Mouse (Mus musculus) liver, embryonic 13.5 days (tissue): Measurements from ENCODE around the gene Rabgap1. TPM values are rescaled to one million over a fixed set of nuclear protein-coding genes. Genes with fewer than 3 reads are reported as not detected.
A peak's percentile ranks its signal among the peaks of the same experiment; 100 is the strongest.

Source experiments
- ATAC-seq: fragments of 200-750 bp; cut with Nextera tagmentation; 2 replicates; pipeline ENCODE4 v1.8.0; 2017; ENCODE audit warnings: low read depth, mild to moderate bottlenecking, moderate number of reproducible peaks, moderate library complexity
- DNase-seq: peaks from one replicate; pipeline ENCODE4 v3.0.0; 2022
- H3K27ac ChIP-seq: fragments of 300-500 bp; sonication (generic); 2 replicates; pipeline ENCODE4 v1.5.1; 2015; ENCODE audit warnings: moderate library complexity, mild to moderate bottlenecking, inconsistent platforms
- H3K27me3 ChIP-seq: fragments of 300-500 bp; sonication (generic); 2 replicates; pipeline ENCODE4 v1.6.1; 2015; ENCODE audit warnings: mild to moderate bottlenecking, inconsistent platforms
- H3K36me3 ChIP-seq: fragments of 300-500 bp; sonication (generic); 2 replicates; pipeline ENCODE4 v1.6.1; 2015; ENCODE audit warnings: mild to moderate bottlenecking, inconsistent platforms
- H3K4me1 ChIP-seq: fragments of 300-500 bp; sonication (generic); replicated peaks from 2 replicates; pipeline ENCODE4 v1.6.1; 2015; ENCODE audit warnings: inconsistent platforms
- H3K4me2 ChIP-seq: fragments of 300-500 bp; sonication (generic); 2 replicates; pipeline ENCODE4 v1.6.1; 2015; ENCODE audit warnings: inconsistent platforms, mild to moderate bottlenecking, moderate library complexity
- H3K4me3 ChIP-seq: fragments of 300-500 bp; sonication (generic); replicated peaks from 2 replicates; pipeline ENCODE4 v1.5.1; 2015; ENCODE audit warnings: mild to moderate bottlenecking, inconsistent platforms
- H3K9ac ChIP-seq: fragments of 300-500 bp; sonication (generic); 2 replicates; pipeline ENCODE4 v1.6.1; 2015; ENCODE audit warnings: mild to moderate bottlenecking, inconsistent platforms
- H3K9me3 ChIP-seq: fragments of 300-500 bp; sonication (generic); replicated peaks from 2 replicates; pipeline ENCODE4 v1.6.1; 2016; ENCODE audit warnings: inconsistent platforms
- WGBS: fragments of 180-500 bp; shearing (Covaris S2); methylation state at CpG from one replicate; pipeline ENCODE4 v1.1.7; 2015; ENCODE audit not compliant: insufficient replicate concordance; 5-methylcytosine and 5-hydroxymethylcytosine counted together
- polyA plus RNA-seq: library from polyadenylated mRNA; unstranded; fragments of >200 nt; fragmentation: Nextera tagmentation; extraction: Ambion mirVana; gene quantifications from 2 replicates; pipeline ENCODE4 v1.2.1, GENCODE M21; 2015

The Rabgap1 gene
- polyA plus RNA-seq = 7.4 and 8.8 TPM in 2 replicates

GRCm38 (mm10) chr2:37442611-37443591, at the start of gene Rabgap1, which contains the start of the genes Zbtb26 and Zbtb6:
TSS of gene Rabgap1 (plus strand) at chr2:37443279.
TSS of gene Zbtb26 (minus strand) at chr2:37443135.
TSS of gene Zbtb6 (minus strand) at chr2:37443171.
- no peaks in the 10 kb centered on the region for H3K36me3 ChIP-seq
- H3K27me3 ChIP-seq = no peaks in the 10 kb centered on the region
- under 1% methylated on average over 51 of the region's 51 CpGs for WGBS
- H3K4me1 ChIP-seq = peaks cover 41% of the 10 kb centered on the region
- ATAC-seq (peak; percentile 98), DNase-seq (peak; percentile 94)
- H3K4me3 ChIP-seq = peak within 1 kb of the TSS; percentile 93
- H3K9me3 ChIP-seq = no peaks in the 10 kb centered on the region
- peak within 1 kb of the TSS; percentile 88 for H3K27ac ChIP-seq
- H3K4me2 ChIP-seq = peak within 1 kb of the TSS; percentile 89
- H3K9ac ChIP-seq = peak within 1 kb of the TSS; percentile 93

GRCm38 (mm10) chr2:37395539-37395938, 47.5 kb upstream of the Rabgap1 start:
- ATAC-seq (no peak), DNase-seq (no peak)
- Histone ChIP-seq H3K27me3 (no peaks in the 10 kb centered on the region), H3K4me1 (no peaks in the 10 kb centered on the region), H3K4me3 (no peak overlapping the region), H3K4me2 (no peak overlapping the region), H3K36me3 (peaks cover 35% of the 10 kb centered on the region), H3K9ac (no peak overlapping the region), H3K27ac (no peak overlapping the region), H3K9me3 (no peaks in the 10 kb centered on the region)
- WGBS = 66% methylated on average over 1 of the region's 1 CpGs

DNA sequence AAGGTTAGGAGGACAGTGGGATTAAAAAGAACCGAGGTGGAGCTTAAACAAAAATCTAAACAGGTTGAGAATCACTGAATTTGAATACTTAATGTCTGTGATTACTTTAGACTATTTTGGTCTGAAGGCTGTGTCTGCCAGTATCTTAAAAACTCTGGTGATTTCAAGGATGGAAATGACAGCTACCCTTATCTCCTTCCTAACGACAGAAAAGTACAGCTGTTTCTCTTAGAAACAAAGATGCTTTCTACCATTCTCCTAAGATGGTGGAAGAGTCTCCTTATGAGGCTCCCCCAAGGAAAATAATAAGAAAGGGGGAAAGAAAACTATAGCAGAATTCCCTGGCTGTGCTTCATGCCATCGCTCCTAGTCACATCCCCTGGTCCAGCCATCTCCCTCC, 21.2 kb upstream of the Rabgap1 start:
- H3K27ac ChIP-seq = peak overlapping the region; percentile 95
- DNase-seq = no peak
- H3K4me1 ChIP-seq = peaks cover 30% of the 10 kb centered on the region
- H3K4me3 ChIP-seq = peak overlapping the region; percentile 92
- ATAC-seq = no peak
- peaks cover 3% of the 10 kb centered on the region; the same call in 1 of the 2 replicates for H3K36me3 ChIP-seq
- no peaks in the 10 kb centered on the region for H3K9me3 ChIP-seq
- peak overlapping the region; percentile 89 for H3K4me2 ChIP-seq
- H3K9ac ChIP-seq = peak overlapping the region; percentile 96
- WGBS = 10% methylated on average over 3 of the region's 3 CpGs
- H3K27me3 ChIP-seq = no peaks in the 10 kb centered on the region

GRCm38 (mm10) chr2:37422306-37423304, 20.5 kb upstream of the Rabgap1 start, which contains the start of gene Rc3h2:
TSS of gene Rc3h2 (minus strand) at chr2:37422903.
- WGBS = under 1% methylated on average over 72 of the region's 75 CpGs
- no peaks in the 10 kb centered on the region for H3K9me3 ChIP-seq
- ATAC-seq (peak; percentile 94), DNase-seq (peak; percentile 94)
- peak within 1 kb of the TSS; percentile 95 for H3K27ac ChIP-seq
- peak within 1 kb of the TSS; percentile 96 for H3K9ac ChIP-seq
- H3K4me2 ChIP-seq = peak within 1 kb of the TSS; percentile 89
- peaks cover 30% of the 10 kb centered on the region for H3K4me1 ChIP-seq
- H3K27me3 ChIP-seq = no peaks in the 10 kb centered on the region
- H3K4me3 ChIP-seq = peak within 1 kb of the TSS; percentile 92
- H3K36me3 ChIP-seq = peaks cover 3% of the 10 kb centered on the region

DNA sequence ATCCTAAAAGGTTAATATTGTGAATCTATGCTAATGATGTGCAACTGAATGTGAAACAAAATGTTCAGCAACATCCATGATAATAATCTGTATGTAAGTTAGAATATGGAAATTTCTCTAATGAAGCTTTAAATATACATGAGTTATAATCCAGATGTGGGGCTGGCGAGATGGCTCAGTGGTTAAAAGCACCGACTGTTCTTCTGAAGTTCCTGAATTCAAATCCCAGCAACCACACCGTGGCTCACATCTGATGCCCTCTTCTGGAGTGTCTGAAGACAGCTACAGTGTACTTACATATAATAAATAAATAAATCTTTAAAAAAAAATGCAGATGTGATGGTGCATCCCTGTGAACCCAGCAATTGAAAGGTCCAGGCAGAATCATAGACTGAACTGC, 19.4 kb upstream of the Rabgap1 start:
- DNase-seq (no peak), ATAC-seq (no peak)
- no peak overlapping the region for H3K27ac ChIP-seq
- H3K4me1 ChIP-seq = peaks cover 32% of the 10 kb centered on the region
- 39% methylated on average over 3 of the region's 3 CpGs for WGBS
- H3K36me3 ChIP-seq = peaks cover 9% of the 10 kb centered on the region
- H3K9me3 ChIP-seq = no peaks in the 10 kb centered on the region
- H3K9ac ChIP-seq = no peak overlapping the region
- peak overlapping the region; percentile 24 for H3K4me2 ChIP-seq
- no peaks in the 10 kb centered on the region for H3K27me3 ChIP-seq
- no peak overlapping the region for H3K4me3 ChIP-seq

- H3K36me3 ChIP-seq = peaks cover 19% of the 10 kb centered on the region
- H3K4me3 ChIP-seq = peak overlapping the region; percentile 80
- ATAC-seq (peak; percentile 96), DNase-seq (peak; percentile 77)
- H3K27me3 ChIP-seq = no peaks in the 10 kb centered on the region
- no peaks in the 10 kb centered on the region for H3K9me3 ChIP-seq
- H3K4me2 ChIP-seq = peak overlapping the region; percentile 77
- H3K4me1 ChIP-seq = peaks cover 27% of the 10 kb centered on the region
- H3K9ac ChIP-seq = peak overlapping the region; percentile 84
- under 1% methylated on average over 38 of the region's 38 CpGs for WGBS
- H3K27ac ChIP-seq = peak overlapping the region; percentile 97
These were observed 12.2 kb upstream of the Rabgap1 start for GRCm38 (mm10) chr2:37430593-37431464.

DNA sequence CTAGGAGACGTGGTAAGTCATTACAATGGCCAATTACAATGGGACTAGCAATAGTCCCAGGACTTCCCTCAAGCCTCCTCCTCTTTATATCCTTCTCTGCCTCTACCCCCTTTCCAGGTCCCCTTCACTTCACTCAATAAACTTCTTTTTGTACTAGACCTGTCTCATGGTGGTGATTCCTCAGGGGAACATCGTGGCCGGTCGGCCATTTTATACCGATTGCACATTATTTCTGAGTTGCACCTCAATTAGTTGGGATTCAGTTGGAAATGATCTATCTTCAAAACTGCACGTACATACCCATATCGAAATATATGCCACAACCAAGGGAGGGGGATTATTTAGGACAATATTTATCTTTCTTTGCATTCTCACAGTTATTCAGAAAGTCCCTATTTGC, 11.5 kb upstream of the Rabgap1 start:
- 28% methylated on average over 7 of the region's 7 CpGs for WGBS
- H3K4me3 ChIP-seq = peak overlapping the region; percentile 80
- peak overlapping the region; percentile 77 for H3K4me2 ChIP-seq
- peak overlapping the region; percentile 97 for H3K27ac ChIP-seq
- H3K36me3 ChIP-seq = peaks cover 27% of the 10 kb centered on the region
- H3K4me1 ChIP-seq = peaks cover 27% of the 10 kb centered on the region
- H3K27me3 ChIP-seq = no peaks in the 10 kb centered on the region
- H3K9ac ChIP-seq = peak overlapping the region; percentile 84
- H3K9me3 ChIP-seq = no peaks in the 10 kb centered on the region
- DNase-seq = no peak
- ATAC-seq = no peak

DNA sequence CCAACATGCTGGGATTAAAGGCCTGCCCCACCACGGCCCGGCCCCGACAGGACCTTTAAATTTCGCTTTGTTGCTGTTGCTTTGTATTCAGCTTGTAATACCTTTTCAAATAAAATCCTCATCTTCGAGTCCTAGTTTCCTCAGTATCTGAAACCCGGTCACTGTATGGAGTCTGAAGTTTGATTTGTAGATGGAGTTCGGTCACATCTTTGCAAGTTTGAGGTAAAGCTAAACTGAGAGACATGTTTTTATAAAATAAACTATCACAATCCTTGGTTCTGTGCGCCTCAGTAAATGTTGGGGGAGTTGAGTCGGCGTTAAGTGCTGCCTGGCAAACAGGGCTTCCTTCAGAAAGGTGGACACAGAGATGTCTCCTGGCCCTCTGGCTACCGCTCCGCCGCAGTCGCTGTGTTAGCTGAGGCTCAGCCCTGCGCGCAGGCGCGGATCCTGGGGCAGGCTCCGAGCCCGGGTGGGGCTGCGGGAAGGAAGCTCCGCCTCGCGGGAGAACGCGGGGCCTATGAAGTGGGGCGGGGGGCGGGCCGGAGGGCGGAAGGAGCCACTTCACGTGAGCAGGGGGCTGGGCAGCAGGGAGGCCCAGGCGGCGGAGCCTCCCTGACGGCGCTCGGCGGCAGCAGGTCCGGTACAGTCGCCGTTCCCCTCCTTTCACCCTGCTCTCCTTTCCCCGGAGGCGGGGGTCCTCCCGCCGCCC, 8.7 kb downstream of the Rabgap1 start:
- DNase-seq (peak; percentile 91), ATAC-seq (peak; percentile 99)
- WGBS = 6% methylated on average over 42 of the region's 44 CpGs
- no peaks in the 10 kb centered on the region for H3K9me3 ChIP-seq
- H3K4me3 ChIP-seq = peak overlapping the region; percentile 94
- H3K27ac ChIP-seq = peak overlapping the region; percentile 82
- no peaks in the 10 kb centered on the region for H3K27me3 ChIP-seq
- H3K4me1 ChIP-seq = peaks cover 37% of the 10 kb centered on the region
- peak overlapping the region; percentile 94 for H3K4me2 ChIP-seq
- H3K9ac ChIP-seq = peak overlapping the region; percentile 95
- H3K36me3 ChIP-seq = no peaks in the 10 kb centered on the region

DNA sequence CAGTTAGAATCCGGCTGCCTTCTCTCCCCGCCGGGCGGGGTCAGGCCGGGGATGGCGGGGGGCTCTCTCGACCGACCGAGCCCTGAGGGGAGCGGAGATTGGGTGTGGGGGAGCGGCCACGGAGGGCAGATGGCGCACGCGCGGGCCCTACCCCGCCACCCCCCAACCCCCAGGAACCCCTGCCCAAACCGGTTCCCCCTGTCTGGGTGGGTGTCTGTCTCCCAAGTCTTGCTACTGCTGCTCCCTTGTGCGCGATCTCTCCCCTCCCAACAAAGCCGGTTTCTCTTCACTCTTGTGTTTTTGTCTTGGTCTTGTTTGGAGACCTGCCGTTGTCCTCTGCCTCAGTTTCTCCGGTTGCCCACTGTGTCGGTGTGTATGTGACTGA, 9.3 kb downstream of the Rabgap1 start:
- H3K9me3 ChIP-seq = no peaks in the 10 kb centered on the region
- peak overlapping the region; percentile 94 for H3K4me3 ChIP-seq
- H3K27me3 ChIP-seq = no peaks in the 10 kb centered on the region
- ATAC-seq (peak; percentile 62), DNase-seq (no peak)
- H3K36me3 ChIP-seq = no peaks in the 10 kb centered on the region
- WGBS = 0% methylated on average over 21 of the region's 24 CpGs
- peak overlapping the region; percentile 95 for H3K9ac ChIP-seq
- H3K4me2 ChIP-seq = peak overlapping the region; percentile 94
- H3K27ac ChIP-seq = peak overlapping the region; percentile 82
- H3K4me1 ChIP-seq = peaks cover 37% of the 10 kb centered on the region

- H3K27ac ChIP-seq = no peak overlapping the region
- H3K36me3 ChIP-seq = no peaks in the 10 kb centered on the region
- H3K9ac ChIP-seq = no peak overlapping the region
- DNase-seq (no peak), ATAC-seq (no peak)
- H3K4me3 ChIP-seq = no peak overlapping the region
- H3K4me1 ChIP-seq = peaks cover 6% of the 10 kb centered on the region; the same call in 1 of the 2 replicates
- no peaks in the 10 kb centered on the region for H3K27me3 ChIP-seq
- no peak overlapping the region for H3K4me2 ChIP-seq
- H3K9me3 ChIP-seq = no peaks in the 10 kb centered on the region
- WGBS = 79% methylated on average over 4 of the region's 4 CpGs
These were observed 17.6 kb downstream of the Rabgap1 start for GRCm38 (mm10) chr2:37460707-37461106.
